Mouse (Mus musculus) small intestine, adult 2 months (tissue): ENCODE data around the gene Car5b. TPM values are rescaled to one million over a fixed set of nuclear protein-coding genes. Genes with fewer than 3 reads are reported as not detected.

Source experiments
- H3K27ac ChIP-seq: fragments of 200-500 bp; 2 replicates; pipeline ENCODE4 v1.5.1; 2012; ENCODE audit warnings: low read depth, low read length, control low read depth, inconsistent platforms; ENCODE audit not compliant: insufficient read depth
- H3K27me3 ChIP-seq: fragments of 200-500 bp; 2 replicates; pipeline ENCODE4 v1.6.1; 2012; ENCODE audit warnings: mild to moderate bottlenecking, moderate library complexity, low read length, inconsistent platforms; ENCODE audit not compliant: control insufficient read depth, insufficient read depth
- H3K36me3 ChIP-seq: fragments of 200-500 bp; 2 replicates; pipeline ENCODE4 v1.6.1; 2012; ENCODE audit warnings: mild to moderate bottlenecking, low read length, control low read depth, inconsistent platforms; ENCODE audit not compliant: control insufficient read depth, insufficient read depth
- H3K4me1 ChIP-seq: fragments of 200-500 bp; 2 replicates; pipeline ENCODE4 v1.6.1; 2012; ENCODE audit warnings: low read length, inconsistent platforms, mixed read lengths; ENCODE audit not compliant: control insufficient read depth, insufficient read depth, insufficient read length
- H3K4me3 ChIP-seq: fragments of 200-500 bp; 2 replicates; pipeline ENCODE4 v1.5.1; 2012; ENCODE audit warnings: low read depth, mild to moderate bottlenecking, control low read depth, inconsistent platforms, low read length, moderate library complexity
- CTCF ChIP-seq: fragments of 200-500 bp; IDR thresholded peaks from 2 replicates; pipeline ENCODE4 v1.5.1; 2012; ENCODE audit warnings: low read depth, mild to moderate bottlenecking, control low read depth, inconsistent platforms, low read length, moderate library complexity, mixed read lengths; ENCODE audit not compliant: insufficient replicate concordance, insufficient read length; ENCODE audit errors: extremely low read depth
- POLR2A ChIP-seq: fragments of 200-500 bp; IDR thresholded peaks from 2 replicates; pipeline ENCODE4 v1.6.1; 2012; ENCODE audit warnings: low read depth, mild to moderate bottlenecking, control low read depth, inconsistent platforms, low read length, moderate library complexity
- WGBS: fragments of 180-500 bp; shearing (Covaris S2); methylation state at CpG from one replicate; pipeline ENCODE4 v1.1.7; 2018; 5-methylcytosine and 5-hydroxymethylcytosine counted together
- polyA plus RNA-seq: library from polyadenylated mRNA; depleted of rRNA; stranded (reverse); fragments of >200 nt; gene quantifications from 2 replicates; pipeline ENCODE4 v1.2.3, GENCODE M21; 2012; rRNA removed

The Car5b gene
- polyA plus RNA-seq, result 0.16 and 0.33 TPM in 2 replicates

GRCm38 (mm10) chrX:164027607-164028289 lies at the start of gene Car5b:
Gene Car5b, minus strand, starts transcription at chrX:164027997.
- WGBS, result 12% methylated on average over 20 of the region's 22 CpGs
- H3K4me1 ChIP-seq, result no peaks in the 10 kb centered on the region
- TF ChIP-seq POLR2A, result no peak
- no peak for TF ChIP-seq CTCF
- no peak within 1 kb of the TSS for H3K27ac ChIP-seq
- no peaks in the 10 kb centered on the region for H3K36me3 ChIP-seq
- no peaks in the 10 kb centered on the region for H3K27me3 ChIP-seq
- peak within 1 kb of the TSS; percentile 56 for H3K4me3 ChIP-seq

GRCm38 (mm10) chrX:164076040-164076775 lies 48.4 kb upstream of the Car5b start, which contains the start of gene Siah1b:
Gene Siah1b, minus strand, starts transcription at chrX:164076493.
- Histone ChIP-seq H3K27me3 (no peaks in the 10 kb centered on the region), H3K36me3 (0 out of 2 replicates have a peak, but pooled peaks cover 4% of the 10 kb centered on the region), H3K27ac (peak within 1 kb of the TSS; percentile 98), H3K4me1 (no peaks in the 10 kb centered on the region), H3K4me3 (peak within 1 kb of the TSS; percentile 99)
- WGBS, result 20% methylated on average over 51 of the region's 54 CpGs
- TF ChIP-seq POLR2A (no peak), CTCF (no peak)

DNA sequence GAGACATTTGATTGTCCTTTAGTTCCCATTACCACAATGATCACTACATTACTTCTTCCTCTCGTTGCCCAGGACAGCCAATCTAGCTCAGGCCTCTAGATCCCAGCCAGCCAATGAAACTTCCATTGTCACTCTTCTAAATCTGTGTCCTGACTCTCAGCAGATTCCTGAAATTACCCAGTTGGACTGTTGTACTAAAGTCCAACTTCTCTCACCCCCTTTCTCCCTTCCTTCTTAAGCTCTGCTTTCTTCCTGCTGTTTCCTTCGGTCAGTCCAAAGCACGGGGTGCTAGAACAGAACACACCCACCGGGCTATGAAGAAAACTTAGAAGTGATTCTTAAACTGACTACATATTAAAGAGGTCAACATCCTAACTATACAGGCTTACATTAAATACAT lies 41.2 kb upstream of the Car5b start:
- 0 out of 2 replicates have a peak, but pooled peaks cover under 1% of the 10 kb centered on the region for H3K36me3 ChIP-seq
- whole genome bisulfite sequencing, result 64% methylated on average over 4 of the region's 4 CpGs
- H3K27me3 ChIP-seq, result no peaks in the 10 kb centered on the region
- H3K4me3 ChIP-seq, result no peak overlapping the region
- TF ChIP-seq POLR2A (no peak), CTCF (no peak)
- no peak overlapping the region for H3K27ac ChIP-seq
- no peaks in the 10 kb centered on the region for H3K4me1 ChIP-seq

DNA sequence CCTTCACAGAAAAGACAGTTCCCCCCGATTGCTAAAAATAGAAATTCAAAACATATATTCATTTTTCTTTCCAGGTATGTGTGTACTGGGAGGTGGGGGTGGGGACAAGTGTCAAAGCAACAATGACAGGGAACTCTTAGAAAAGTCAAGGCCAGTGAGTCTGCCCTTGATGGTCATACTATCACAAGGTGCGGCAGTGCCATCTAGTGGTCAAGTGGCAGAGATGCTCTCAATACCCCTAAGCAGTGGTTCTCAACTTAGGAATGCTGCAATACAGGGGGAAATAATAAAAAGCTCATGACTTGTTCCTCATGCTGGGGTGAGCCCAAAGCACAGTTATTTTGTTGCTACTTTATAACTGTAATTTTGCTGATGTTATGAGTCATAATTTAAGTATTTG lies 38.4 kb upstream of the Car5b start:
- no peak overlapping the region for H3K4me3 ChIP-seq
- TF ChIP-seq CTCF (peak; percentile 50; the same call in 1 of the 2 replicates), POLR2A (no peak)
- H3K36me3 ChIP-seq, result no peaks in the 10 kb centered on the region
- no peaks in the 10 kb centered on the region for H3K27me3 ChIP-seq
- no peaks in the 10 kb centered on the region for H3K4me1 ChIP-seq
- WGBS, result 10% methylated on average over 2 of the region's 2 CpGs
- no peak overlapping the region for H3K27ac ChIP-seq

GRCm38 (mm10) chrX:164059070-164059469 lies 31.3 kb upstream of the Car5b start:
- H3K27me3 ChIP-seq, result no peaks in the 10 kb centered on the region
- no peak overlapping the region for H3K4me3 ChIP-seq
- TF ChIP-seq CTCF (no peak), POLR2A (no peak)
- H3K4me1 ChIP-seq, result no peaks in the 10 kb centered on the region
- H3K36me3 ChIP-seq, result no peaks in the 10 kb centered on the region
- WGBS, result 62% methylated on average over 4 of the region's 4 CpGs
- no peak overlapping the region for H3K27ac ChIP-seq

- no peaks in the 10 kb centered on the region for H3K36me3 ChIP-seq
- no peaks in the 10 kb centered on the region for H3K27me3 ChIP-seq
- no peak for TF ChIP-seq POLR2A
- no peak for TF ChIP-seq CTCF
- no peak overlapping the region for H3K4me3 ChIP-seq
- no peaks in the 10 kb centered on the region for H3K4me1 ChIP-seq
- H3K27ac ChIP-seq, result no peak overlapping the region
- WGBS, result 84% methylated on average over 3 of the region's 3 CpGs
Observed at GRCm38 (mm10) chrX:164058523-164058922, 30.7 kb upstream of the Car5b start.

GRCm38 (mm10) chrX:164055726-164056125 lies 27.9 kb upstream of the Car5b start:
- Histone ChIP-seq H3K27ac (no peak overlapping the region), H3K4me3 (no peak overlapping the region), H3K36me3 (no peaks in the 10 kb centered on the region), H3K4me1 (no peaks in the 10 kb centered on the region), H3K27me3 (no peaks in the 10 kb centered on the region)
- 80% methylated on average over 4 of the region's 4 CpGs for WGBS
- no peak for TF ChIP-seq CTCF
- TF ChIP-seq POLR2A, result no peak
